Mouse (Mus musculus): ENCODE results near the gene Lonrf2.

DNA sequence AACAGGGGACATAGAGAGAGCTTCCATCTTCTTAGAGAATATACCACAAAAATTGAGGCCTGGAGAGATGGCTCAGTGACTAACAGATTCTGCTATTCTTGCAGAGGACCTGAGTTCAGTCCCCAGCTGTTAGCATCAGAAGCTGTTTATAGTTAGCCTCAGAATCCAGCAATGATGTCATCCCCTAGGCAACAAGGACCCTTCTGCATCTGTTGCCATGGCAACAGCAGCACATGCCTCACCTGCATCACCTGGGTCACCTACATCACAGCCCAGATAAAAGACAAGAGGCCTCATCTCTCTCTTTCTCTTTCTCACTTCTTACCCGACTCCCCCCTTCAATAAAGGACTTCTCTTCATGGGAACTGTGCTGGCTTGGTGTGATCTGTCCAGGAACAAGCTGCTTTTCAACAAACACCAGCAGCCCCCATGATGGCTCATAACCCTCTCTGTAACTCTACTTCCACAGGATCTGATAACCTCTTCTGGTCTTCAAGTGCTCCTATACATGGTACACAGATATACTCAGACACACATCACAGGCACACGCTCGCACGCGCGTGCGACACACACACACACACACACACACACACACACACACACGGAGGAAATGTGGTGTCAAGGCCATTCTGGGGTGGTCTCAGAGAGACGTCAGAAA, 24.5 kb upstream of the Lonrf2 start:
- TF ChIP-seq GATA1 (IDR thresholded peaks at IDR 0.05; ENCODE audit: borderline replicate concordance, low read length) (no peak), FLI1 (IDR thresholded peaks at IDR 0.05; ENCODE audit: low read length) (no peak)
